Mouse (Mus musculus) adrenal gland, adult 2 months (tissue): ENCODE data around the gene Tnni3. TPM values are rescaled to one million over a fixed set of nuclear protein-coding genes. Genes with fewer than 3 reads are reported as not detected.
A peak's percentile ranks its signal among the peaks of the same experiment; 100 is the strongest.

Experiments used
- DNase-seq: peaks from one replicate; pipeline ENCODE4 v3.0.0; 2021
- polyA plus RNA-seq: library from polyadenylated mRNA; depleted of rRNA; stranded (reverse); fragments of >200 nt; gene quantifications from 2 replicates; pipeline ENCODE4 v1.2.3, GENCODE M21; 2012; rRNA removed
- total RNA-seq, 2 experiments: library from RNA; stranded (reverse); gene quantifications; 2 replicates each; pipeline ENCODE4 v1.2.3; 2021

Gene Tnni3
- total and polyA plus RNA-seq, 3 experiments = 1.7 to 4.7 TPM; not detected in 1

DNA sequence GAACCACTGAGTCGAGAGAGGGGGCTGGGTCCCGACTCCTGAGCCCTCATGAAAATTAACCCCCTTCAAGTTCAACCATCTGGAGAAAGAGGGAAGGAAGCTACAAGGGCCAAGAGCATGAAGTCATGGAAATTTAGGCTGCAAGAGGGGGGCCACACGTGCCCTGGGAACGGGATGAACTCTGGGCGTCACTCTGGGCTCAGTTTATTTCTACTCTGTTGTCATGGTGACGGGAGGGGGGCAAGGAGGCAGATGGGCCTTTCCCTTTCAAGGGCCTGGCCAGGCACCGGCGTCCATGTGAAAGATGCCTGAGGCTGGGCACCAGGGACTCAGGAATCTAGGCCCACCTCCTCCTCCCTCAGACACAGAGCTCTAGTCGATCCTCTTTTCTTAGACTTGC is 25.8 kb downstream of the Tnni3 start:
- DNase-seq = peak; percentile 53

DNA sequence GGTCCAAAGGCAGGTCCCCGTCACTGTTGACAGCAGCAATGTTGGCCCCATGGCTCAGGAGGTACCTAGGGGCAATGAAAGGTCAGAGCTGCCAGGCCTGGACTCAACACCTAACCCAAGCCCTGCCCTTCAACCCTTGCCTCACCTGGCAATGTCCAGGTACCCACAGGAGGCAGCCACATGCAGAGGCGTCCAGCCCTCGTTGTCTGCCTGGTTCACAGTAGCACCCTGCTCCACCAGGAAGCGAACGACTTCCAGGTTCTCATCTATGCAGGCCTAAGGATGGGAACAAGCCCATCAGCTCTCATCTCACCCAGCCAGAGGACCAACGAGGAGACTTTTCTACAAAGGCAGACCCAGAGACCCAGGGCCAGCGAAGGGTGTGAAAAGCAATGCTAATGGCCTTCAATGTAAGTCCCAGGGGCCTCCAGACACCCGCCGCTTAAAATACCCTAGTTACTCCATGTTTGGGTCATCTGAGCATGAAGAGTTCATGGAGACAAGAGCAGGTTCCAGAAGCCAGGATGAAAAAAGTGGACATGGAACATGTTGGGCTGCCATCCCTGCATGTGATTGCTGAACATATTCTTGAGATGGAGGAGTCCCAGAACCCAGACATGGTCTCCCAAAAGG is 26.6 kb downstream of the Tnni3 start:
- DNase-seq = no peak

DNA sequence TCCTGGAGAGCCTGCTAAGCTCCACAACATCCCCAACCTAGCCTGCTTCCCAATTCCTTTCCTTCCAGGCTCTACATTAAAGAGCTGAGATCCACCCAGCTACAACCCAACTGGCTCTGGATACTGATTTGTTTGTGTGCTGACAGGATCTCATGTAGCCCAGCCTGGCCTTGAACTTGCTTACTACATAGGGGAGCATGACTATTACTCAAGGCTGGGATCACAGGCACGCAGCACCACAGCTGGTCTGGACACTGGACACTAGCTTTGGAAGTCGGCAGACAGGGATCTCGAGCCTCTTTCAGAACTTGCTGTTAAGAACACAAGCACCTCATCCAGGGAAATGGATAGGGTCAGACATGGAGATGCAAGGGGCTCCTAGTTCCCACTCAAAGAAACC is 27.6 kb downstream of the Tnni3 start:
- peak; percentile 72 for DNase-seq

DNA sequence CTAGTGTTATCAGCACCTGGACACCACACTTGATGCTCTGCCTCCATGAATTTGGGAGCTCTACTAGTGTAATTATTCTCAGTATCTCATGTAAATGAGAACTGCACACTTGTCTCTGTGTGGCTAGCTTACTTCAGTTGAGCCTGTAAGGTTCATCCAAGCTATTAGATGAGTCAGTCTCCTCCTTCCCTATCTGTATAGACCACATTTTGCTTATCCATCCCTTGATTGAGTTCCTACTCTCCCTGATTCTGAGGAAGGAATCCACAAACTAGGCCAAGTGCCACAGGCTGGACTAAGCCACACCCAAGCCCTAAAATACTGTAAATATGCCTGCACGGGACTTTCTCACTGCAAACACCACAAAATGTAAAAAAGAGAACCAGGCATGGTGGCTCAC is 30.0 kb downstream of the Tnni3 start:
- DNase-seq = no peak

DNA sequence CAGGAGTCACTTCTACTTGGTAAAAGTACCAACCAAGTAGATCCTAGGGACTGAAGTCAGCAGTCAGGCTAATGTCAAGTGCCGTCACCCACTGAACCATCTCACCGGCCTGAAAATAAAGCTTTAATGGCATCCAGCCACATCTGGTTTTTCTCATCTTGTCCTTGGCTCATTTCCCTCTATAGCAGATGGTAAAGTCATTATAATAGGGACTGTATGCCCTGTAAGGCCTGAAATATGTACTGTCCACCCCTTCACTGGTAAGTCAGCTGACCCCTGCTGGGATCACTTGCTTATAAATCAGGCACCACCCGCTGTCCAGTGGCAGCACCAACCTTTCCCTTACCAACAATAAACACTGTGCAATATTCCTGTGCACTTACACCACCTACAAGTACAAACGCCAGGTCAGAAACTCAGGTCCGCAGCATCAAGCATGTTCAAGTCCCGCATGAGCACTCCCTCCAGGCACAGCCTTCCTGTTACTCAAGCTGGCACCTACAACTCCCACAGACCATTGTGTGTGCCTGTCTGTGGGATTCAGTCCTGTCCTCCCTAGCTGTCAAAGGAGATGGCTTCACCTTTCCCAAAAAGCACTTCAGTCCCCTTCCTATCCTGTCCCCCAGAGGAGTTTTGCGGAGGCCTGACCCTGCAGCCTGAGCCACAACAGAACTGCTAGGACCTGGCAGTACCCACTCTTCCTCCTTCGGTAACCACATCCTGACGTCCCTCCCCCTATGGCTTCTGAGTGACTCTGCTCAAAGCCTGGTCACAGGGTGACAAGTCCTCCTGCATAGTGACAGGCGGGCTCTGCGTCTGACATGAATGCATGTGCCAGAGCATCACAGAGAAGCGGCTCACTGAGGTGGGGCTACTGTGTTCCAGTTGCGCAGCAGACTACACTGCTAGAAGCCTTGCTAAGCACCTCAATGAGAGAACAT is 31.5 kb downstream of the Tnni3 start:
- no peak for DNase-seq

DNA sequence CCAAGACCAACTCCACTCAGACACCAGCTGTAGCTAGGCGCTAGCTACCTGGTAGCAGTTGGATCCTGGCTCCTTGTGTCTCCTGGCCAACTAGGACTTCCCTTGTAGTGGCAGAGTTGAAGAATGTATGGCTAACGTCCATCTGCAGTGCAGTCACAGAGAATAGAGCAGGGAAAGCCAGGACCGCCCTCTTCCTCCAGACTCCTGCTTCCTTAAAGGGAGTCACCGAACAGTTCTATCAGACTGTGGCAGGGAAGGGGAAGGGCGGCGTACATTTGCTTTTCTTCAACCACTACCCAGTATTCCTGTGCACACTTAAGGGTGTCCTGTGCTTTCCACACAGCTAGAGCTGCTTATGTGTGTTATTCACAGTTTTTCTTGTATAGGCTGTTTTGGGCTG is 32.7 kb downstream of the Tnni3 start:
- no peak for DNase-seq

DNA sequence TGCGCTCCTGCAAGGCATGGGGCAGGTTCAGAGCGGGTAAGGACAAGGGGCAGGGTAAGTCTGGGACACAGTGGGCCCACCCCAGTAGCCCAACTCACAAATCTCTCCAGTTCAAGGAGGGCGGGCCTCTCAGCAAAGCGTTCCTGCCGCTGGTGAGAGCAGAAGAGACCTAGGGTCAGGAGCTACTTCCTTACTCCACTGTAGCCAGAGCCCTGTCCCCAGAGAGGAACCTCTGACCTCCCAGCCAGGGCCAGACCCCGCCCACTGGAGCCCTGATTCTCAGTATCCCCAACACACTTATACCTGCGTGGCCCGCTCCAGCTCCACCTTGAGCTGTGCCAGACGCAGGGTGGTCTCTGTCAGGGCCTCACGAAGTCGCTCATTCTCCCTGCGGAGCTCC is 41.7 kb downstream of the Tnni3 start:
- no peak for DNase-seq

DNA sequence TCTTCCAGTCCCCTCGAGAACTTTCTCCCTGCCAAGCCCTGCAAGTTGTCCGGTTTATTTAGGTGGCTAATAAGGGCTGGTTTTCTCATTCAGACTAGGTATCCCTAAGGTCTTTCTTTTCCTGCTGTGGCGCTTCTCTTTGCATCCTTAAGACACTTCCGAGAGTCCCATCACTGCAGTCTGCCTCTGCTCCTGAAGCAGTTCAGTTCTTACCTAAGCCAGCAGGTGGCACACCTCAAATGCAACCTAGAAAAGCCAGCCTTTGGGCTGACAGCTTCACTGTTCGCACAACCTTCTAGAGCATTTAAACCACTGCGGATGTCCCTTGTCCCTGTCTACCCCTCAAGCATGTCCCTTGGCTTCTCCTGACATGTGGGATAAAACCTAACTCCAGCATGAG is 44.4 kb downstream of the Tnni3 start:
- DNase-seq = no peak

DNA sequence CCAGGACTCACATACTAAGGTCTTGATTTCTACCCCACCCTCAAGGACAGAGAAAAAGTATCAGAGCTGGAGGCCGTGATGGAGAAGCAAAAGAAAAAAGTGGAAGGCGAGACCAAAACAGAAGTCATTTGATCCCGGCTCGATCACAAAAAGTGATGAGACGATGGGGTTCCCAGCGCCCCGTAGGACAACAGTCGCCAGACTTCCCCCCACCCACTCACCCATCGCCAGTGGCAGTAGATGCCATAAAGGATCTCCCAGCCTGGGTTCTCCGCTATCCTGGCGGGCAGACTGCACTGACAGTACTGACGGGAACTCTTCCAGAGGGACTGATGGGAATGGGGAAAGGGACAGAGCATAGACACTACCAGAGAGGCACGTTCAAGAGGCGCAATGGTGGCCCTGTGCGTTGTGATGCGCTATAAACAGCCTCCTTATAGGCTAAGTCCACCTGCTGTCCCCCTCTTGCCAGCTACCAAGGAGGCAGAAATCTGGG is 45.2 kb downstream of the Tnni3 start:
- DNase-seq = no peak

DNA sequence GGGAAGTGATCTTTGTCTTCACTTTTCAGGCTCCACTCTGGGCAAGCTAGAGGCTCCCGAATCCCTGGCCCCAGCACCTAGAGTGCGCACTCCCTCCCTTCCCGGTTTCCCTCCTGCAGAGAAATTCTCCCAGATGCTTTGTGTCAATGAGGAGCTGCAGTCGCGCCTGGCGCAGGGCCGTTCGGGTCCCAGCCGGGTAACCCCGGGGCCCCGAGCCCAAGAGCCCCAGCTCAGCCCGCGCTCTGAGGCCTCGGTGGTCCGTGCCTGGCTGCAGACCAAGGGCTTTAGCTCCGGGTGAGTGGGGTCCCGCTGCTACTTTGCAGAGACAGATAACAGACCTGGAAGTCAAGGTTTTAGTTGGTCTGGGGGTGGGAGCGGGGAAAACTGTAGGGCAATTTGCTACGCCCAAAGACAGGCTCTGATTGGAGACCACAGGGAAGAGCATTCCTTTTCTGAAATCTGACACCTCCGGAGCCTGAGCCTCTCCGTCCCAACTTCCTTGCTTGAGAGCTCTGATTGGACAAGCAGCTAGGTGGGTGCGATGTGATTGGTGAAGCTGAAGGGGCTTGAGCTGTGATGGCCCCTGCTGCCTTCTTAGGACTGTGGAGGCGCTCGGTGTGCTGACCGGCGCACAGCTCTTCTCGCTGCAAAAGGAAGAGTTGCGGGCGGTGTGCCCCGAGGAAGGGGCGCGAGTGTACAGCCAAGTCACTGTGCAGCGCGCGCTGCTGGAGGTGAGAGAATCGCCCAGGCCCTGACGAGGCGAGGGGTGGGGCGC is 45.8 kb downstream of the Tnni3 start:
- DNase-seq = peak; percentile 88

DNA sequence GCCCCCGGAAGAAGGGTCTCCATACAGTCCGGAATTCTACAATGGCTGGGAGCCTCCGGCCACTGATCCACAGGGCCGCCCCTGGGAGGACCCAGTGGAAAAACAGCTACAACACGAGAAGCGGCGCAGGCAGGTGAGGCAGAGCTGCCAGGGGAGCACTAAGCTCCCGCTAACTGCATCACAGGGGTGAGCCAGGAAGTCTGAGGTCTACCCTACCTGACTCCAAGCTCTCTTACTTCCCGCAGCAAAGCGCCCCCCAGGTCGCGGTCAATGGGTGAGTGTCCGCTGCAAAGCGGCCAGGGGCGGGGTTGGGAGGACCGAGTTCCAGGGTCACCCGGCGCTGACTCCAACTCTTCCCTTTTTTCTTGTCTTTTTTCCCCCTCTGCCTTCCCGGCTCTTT is 50.1 kb downstream of the Tnni3 start:
- DNase-seq = no peak

DNA sequence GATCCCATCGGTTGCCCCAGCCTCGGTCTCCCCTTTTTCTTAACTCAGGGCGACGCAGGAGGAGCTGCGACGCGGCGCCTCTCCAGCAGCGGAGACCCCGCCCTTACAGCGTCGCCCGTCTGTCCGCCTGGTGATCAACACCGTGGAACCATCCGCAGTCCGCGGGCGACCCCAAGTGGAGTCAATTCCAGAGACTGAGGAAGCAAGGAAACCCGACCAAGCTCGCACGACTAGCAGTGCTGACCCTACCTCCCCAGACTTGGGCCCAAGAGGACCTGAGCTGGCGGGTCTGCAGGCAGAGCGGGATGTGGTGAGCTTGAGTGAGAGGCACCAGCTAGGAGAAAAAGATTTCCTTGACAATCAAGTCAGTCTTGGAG is 52.9 kb downstream of the Tnni3 start:
- DNase-seq = peak; percentile 88

DNA sequence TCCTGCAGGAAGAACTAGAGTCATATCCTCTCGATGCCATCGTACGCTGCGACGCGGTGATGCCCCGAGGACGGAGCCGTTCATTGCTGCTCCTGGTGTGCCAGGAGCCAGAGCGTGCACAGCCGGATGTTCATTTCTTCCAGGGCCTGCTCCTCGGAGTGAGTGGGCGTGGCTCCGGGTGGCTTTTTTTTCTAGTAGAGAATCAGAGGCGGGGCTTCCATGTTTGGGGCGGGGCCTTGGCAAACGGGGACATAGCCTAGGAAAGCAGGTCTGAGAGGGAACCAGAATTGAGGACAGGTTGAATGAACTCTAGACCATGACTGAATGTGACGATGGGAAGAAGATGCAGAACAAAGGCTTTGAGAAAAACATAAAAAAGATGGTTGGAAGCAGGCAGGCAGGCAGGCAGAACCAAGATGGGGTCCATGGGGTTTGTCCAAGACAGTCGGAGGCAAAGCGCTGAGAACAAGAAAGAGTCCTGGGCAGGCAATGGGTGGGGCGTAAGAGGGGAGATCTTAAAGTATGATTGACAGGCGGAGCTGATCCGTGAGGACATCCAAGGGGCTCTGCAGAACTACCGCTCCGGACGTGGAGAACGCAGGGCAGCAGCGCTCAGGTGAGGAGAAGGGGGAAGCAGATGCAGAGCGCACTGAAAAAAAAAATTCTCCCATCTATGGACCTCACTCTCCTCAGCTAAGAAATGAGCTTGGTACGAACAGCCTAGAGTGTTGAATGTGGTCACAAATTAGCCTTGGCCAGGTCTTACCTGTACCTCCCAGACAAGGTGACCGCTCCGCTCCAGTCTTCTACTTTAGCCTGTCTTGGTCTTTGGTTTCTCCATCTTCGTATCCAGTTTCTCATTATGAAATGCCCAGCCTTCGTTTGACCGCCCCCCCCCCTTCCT is 53.5 kb downstream of the Tnni3 start:
- DNase-seq = peak; percentile 75

Other genes starting within 250 kb of the Tnni3 start
- gene Ncr1, start 186.5 kb downstream of the Tnni3 start, total RNA-seq = under 1 TPM; 0.20 to 0.45 TPM
- gene Ncr1, start 186.5 kb downstream of the Tnni3 start, polyA plus RNA-seq = not detected in 2 replicates
- under 1 TPM in 1 of 2 experiments, not detected in 1; 0.40 TPM for gene Gp6, start 126.5 kb downstream of the Tnni3 start, total RNA-seq
- not detected in 2 replicates for gene Gp6, start 126.5 kb downstream of the Tnni3 start, polyA plus RNA-seq
- 10 to 100 TPM; 17.5 to 19.7 TPM for gene Rdh13, start 78.6 kb downstream of the Tnni3 start, total RNA-seq
- gene Rdh13, start 78.6 kb downstream of the Tnni3 start, polyA plus RNA-seq = 11.5 and 13.1 TPM in 2 replicates
- gene Eps8l1, start 63.6 kb downstream of the Tnni3 start, total RNA-seq = 1 to 10 TPM; 5.2 to 6.9 TPM
- 2.5 and 5.0 TPM in 2 replicates for gene Eps8l1, start 63.6 kb downstream of the Tnni3 start, polyA plus RNA-seq
- 100 to 1,000 TPM in 1 of 2 experiments, 10 to 100 TPM in 1; 93.3 to 102 TPM for gene Ppp1r12c, start 22.5 kb downstream of the Tnni3 start, total RNA-seq
- gene Ppp1r12c, start 22.5 kb downstream of the Tnni3 start, polyA plus RNA-seq = 101 and 164 TPM in 2 replicates
- gene Tnnt1, start 7.8 kb downstream of the Tnni3 start, total RNA-seq = 1 to 10 TPM in 1 of 2 experiments, under 1 TPM in 1; 0.37 to 1.6 TPM
- 0.17 TPM in 1 of 2 replicates, not detected in the other for gene Tnnt1, start 7.8 kb downstream of the Tnni3 start, polyA plus RNA-seq
- gene Dnaaf3, start 8.2 kb upstream of the Tnni3 start, total RNA-seq = under 1 TPM; 0.66 to 0.98 TPM
- gene Dnaaf3, start 8.2 kb upstream of the Tnni3 start, polyA plus RNA-seq = 2.7 and 3.0 TPM in 2 replicates
- gene Syt5, start 23.3 kb upstream of the Tnni3 start, total RNA-seq = 10 to 100 TPM in 1 of 2 experiments, 1 to 10 TPM in 1; 7.7 to 11.6 TPM
- gene Syt5, start 23.3 kb upstream of the Tnni3 start, polyA plus RNA-seq = 4.1 and 5.2 TPM in 2 replicates
- gene Ptprh, start 79.8 kb upstream of the Tnni3 start, total RNA-seq = not detected
- gene Ptprh, start 79.8 kb upstream of the Tnni3 start, polyA plus RNA-seq = not detected in 2 replicates
- gene Tmem86b, start 107.2 kb upstream of the Tnni3 start, total RNA-seq = 1 to 10 TPM; 5.2 to 7.4 TPM
- 11.6 and 17.8 TPM in 2 replicates for gene Tmem86b, start 107.2 kb upstream of the Tnni3 start, polyA plus RNA-seq
- gene Ppp6r1, start 134.8 kb upstream of the Tnni3 start, total RNA-seq = 10 to 100 TPM; 81.8 to 92.3 TPM
- 114 and 134 TPM in 2 replicates for gene Ppp6r1, start 134.8 kb upstream of the Tnni3 start, polyA plus RNA-seq
- gene Hspbp1, start 160.8 kb upstream of the Tnni3 start, total RNA-seq = 10 to 100 TPM; 38.2 to 50.8 TPM
- gene Hspbp1, start 160.8 kb upstream of the Tnni3 start, polyA plus RNA-seq = 65.6 and 73.2 TPM in 2 replicates
- 1 to 10 TPM; 3.1 to 6.5 TPM for gene Brsk1, start 166.4 kb upstream of the Tnni3 start, total RNA-seq
- gene Brsk1, start 166.4 kb upstream of the Tnni3 start, polyA plus RNA-seq = 8.3 and 9.8 TPM in 2 replicates
- gene Tmem150b, start 201.0 kb upstream of the Tnni3 start, total RNA-seq = under 1 TPM; 0.40 to 0.55 TPM
- 0.30 and 0.42 TPM in 2 replicates for gene Tmem150b, start 201.0 kb upstream of the Tnni3 start, polyA plus RNA-seq
- gene Kmt5c, start 215.9 kb upstream of the Tnni3 start, total RNA-seq = 10 to 100 TPM; 27.9 to 35.2 TPM
- 162 and 205 TPM in 2 replicates for gene Kmt5c, start 215.9 kb upstream of the Tnni3 start, polyA plus RNA-seq
- gene Cox6b2, start 228.9 kb upstream of the Tnni3 start, total RNA-seq = 10 to 100 TPM in 1 of 2 experiments, 1 to 10 TPM in 1; 7.4 to 10.4 TPM
- gene Cox6b2, start 228.9 kb upstream of the Tnni3 start, polyA plus RNA-seq = 7.9 and 13.2 TPM in 2 replicates
- not detected for gene Fam71e2, start 247.1 kb upstream of the Tnni3 start, total RNA-seq
- gene Fam71e2, start 247.1 kb upstream of the Tnni3 start, polyA plus RNA-seq = not detected in 2 replicates